Mouse (Mus musculus) liver, adult 2 months (tissue): ENCODE data around the gene Selenok. TPM values are rescaled to one million over a fixed set of nuclear protein-coding genes. Genes with fewer than 3 reads are reported as not detected.

ENCODE experiments used
- DNase-seq: peaks from one replicate; pipeline ENCODE4 v3.0.0-alpha.2; 2011; ENCODE audit warnings: low read depth, low spot score; ENCODE audit errors: extremely low read depth
- H3K27ac ChIP-seq: fragments of 200-500 bp; replicated peaks from 2 replicates; pipeline ENCODE4 v1.5.1; 2012; ENCODE audit warnings: low read depth, mild to moderate bottlenecking, control low read depth, inconsistent platforms, low read length; ENCODE audit not compliant: insufficient read depth
- H3K27me3 ChIP-seq: fragments of 200-500 bp; 2 replicates; pipeline ENCODE4 v1.6.1; 2012; ENCODE audit warnings: mild to moderate bottlenecking, moderate library complexity, low read length, inconsistent platforms; ENCODE audit not compliant: control insufficient read depth, insufficient read depth
- H3K36me3 ChIP-seq: fragments of 200-500 bp; 2 replicates; pipeline ENCODE4 v1.6.1; 2012; ENCODE audit warnings: low read length, inconsistent platforms; ENCODE audit not compliant: control insufficient read depth, insufficient read depth
- H3K4me1 ChIP-seq: fragments of 200-500 bp; 2 replicates; pipeline ENCODE4 v1.6.1; 2011; ENCODE audit warnings: low read length; ENCODE audit not compliant: control insufficient read depth, insufficient read depth
- H3K4me3 ChIP-seq: fragments of 200-500 bp; 2 replicates; pipeline ENCODE4 v1.5.1; 2011; ENCODE audit warnings: low read depth, mild to moderate bottlenecking, control low read depth, low read length, moderate library complexity; ENCODE audit not compliant: insufficient read depth
- H3K79me2 ChIP-seq: fragments of 200-500 bp; 2 replicates; pipeline ENCODE4 v1.6.1; 2012; ENCODE audit warnings: inconsistent platforms, mild to moderate bottlenecking, low read length, moderate library complexity; ENCODE audit not compliant: control insufficient read depth, insufficient read depth
- H3K9ac ChIP-seq: fragments of 200-500 bp; 2 replicates; pipeline ENCODE4 v1.6.1; 2012; ENCODE audit warnings: low read depth, mild to moderate bottlenecking, control low read depth, inconsistent platforms, low read length
- CTCF ChIP-seq: fragments of 200-500 bp; IDR thresholded peaks from 2 replicates; pipeline ENCODE4 v1.5.1; 2011; ENCODE audit warnings: low read depth, low read length, control low read depth
- POLR2A ChIP-seq: fragments of 200-500 bp; IDR thresholded peaks from 2 replicates; pipeline ENCODE4 v1.6.1; 2011; ENCODE audit warnings: low read length, control low read depth; ENCODE audit not compliant: insufficient read depth; ENCODE audit errors: extremely low read depth
- WGBS: fragments of 180-500 bp; shearing (Covaris S2); methylation state at CpG from one replicate; pipeline ENCODE4 v1.1.7; 2018; 5-methylcytosine and 5-hydroxymethylcytosine counted together
- polyA plus RNA-seq: library from polyadenylated mRNA; depleted of rRNA; stranded (reverse); fragments of >200 nt; gene quantifications from 2 replicates; pipeline ENCODE4 v1.2.3, GENCODE M21; 2012
- total RNA-seq: library from RNA; depleted of rRNA; stranded (reverse); fragments of >200 nt; gene quantifications from 2 replicates; pipeline ENCODE4 v1.2.3, GENCODE M21; 2014

The Selenok gene
- total and polyA plus RNA-seq, 2 experiments = 35.8 to 106 TPM

DNA sequence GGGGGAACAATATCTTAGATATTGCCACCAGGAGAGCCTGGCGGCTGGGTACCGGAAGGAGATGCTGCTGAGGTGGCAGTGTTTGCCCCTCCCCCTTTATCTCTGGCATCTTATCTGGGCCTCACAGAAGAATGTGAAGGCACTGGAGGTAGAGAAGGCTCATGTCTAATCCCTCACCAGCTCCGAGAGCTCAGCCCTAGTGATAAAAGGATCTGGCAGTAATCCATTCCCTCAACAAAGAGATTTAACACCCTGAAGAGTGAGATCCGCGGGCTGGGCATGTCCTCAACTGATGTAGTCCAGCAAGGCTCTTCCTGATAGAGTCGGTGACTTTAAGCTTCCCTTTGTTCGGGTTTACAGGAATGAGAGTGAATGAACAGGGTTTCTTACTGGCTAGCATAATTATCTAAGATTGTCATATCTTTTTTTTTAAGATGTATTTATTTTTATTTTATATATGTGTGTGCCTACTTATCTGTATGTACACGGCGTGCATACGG, 27.7 kb upstream of the Selenok start:
- TF ChIP-seq POLR2A = no peak
- TF ChIP-seq CTCF = no peak
- H3K79me2 ChIP-seq = no peaks in the 10 kb centered on the region
- 16% methylated on average over 10 of the region's 10 CpGs for WGBS
- DNase-seq = no peak
- H3K4me3 ChIP-seq = no peak overlapping the region
- H3K36me3 ChIP-seq = no peaks in the 10 kb centered on the region
- H3K27ac ChIP-seq = no peak overlapping the region
- H3K9ac ChIP-seq = no peak overlapping the region
- H3K4me1 ChIP-seq = no peaks in the 10 kb centered on the region
- peaks cover 3% of the 10 kb centered on the region; the same call in 1 of the 2 replicates for H3K27me3 ChIP-seq

DNA sequence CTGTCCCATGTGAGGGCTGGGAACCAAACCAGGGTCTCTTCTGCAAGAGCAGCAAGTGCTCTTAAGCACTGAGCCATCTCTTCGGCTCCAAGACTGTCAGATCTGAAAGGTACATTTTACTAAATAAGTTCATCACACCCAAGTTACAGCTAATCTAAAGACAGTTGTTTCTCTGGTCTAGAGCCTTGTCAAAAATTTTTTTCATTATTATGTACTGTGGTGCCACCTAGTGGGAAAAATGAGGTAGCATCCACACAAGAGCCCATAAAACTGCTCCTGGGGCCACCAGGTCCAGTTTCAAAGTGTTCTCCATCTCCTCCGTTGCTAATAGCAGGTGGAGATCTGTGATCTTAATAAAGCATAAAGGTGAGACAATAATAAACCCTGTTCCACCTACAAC, 27.2 kb upstream of the Selenok start:
- Histone ChIP-seq H3K9ac (no peak overlapping the region), H3K27ac (no peak overlapping the region), H3K79me2 (no peaks in the 10 kb centered on the region), H3K4me3 (no peak overlapping the region), H3K27me3 (peaks cover 3% of the 10 kb centered on the region; the same call in 1 of the 2 replicates), H3K4me1 (no peaks in the 10 kb centered on the region), H3K36me3 (no peaks in the 10 kb centered on the region)
- 10% methylated on average over 2 of the region's 2 CpGs for WGBS
- peak; percentile 43 for DNase-seq
- TF ChIP-seq CTCF = no peak
- no peak for TF ChIP-seq POLR2A

DNA sequence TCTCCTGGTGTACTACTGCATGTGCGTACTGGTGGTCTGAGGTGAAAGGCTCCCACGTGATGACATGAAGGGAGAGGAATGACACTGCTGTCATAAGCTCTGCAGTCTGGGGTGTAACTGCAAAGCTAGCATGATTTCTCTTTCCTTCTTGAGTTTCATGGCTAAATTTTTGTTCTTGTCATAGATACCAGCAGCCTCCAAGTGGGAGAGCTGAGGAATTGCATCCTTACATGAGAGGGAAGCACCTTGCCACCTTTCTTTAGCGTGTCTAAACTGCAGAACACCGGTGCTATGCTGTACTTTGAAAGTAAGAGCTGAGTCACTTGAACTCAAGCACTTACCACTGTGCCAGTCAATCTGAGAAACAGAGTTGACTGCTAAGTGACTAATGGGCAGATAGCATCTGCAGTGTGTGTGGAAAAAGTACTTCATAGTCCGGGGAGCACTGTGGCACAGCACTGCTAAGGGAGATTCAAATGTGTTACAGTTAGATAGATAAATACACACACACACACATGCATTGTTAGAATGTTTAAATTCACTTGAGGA, 21.3 kb upstream of the Selenok start:
- H3K36me3 ChIP-seq = no peaks in the 10 kb centered on the region
- peaks cover 6% of the 10 kb centered on the region; the same call in 1 of the 2 replicates for H3K27me3 ChIP-seq
- no peak overlapping the region for H3K9ac ChIP-seq
- H3K4me1 ChIP-seq = no peaks in the 10 kb centered on the region
- TF ChIP-seq CTCF (no peak), POLR2A (no peak)
- H3K79me2 ChIP-seq = no peaks in the 10 kb centered on the region
- H3K4me3 ChIP-seq = no peak overlapping the region
- H3K27ac ChIP-seq = no peak overlapping the region
- WGBS = 80% methylated on average over 5 of the region's 5 CpGs
- no peak for DNase-seq

DNA sequence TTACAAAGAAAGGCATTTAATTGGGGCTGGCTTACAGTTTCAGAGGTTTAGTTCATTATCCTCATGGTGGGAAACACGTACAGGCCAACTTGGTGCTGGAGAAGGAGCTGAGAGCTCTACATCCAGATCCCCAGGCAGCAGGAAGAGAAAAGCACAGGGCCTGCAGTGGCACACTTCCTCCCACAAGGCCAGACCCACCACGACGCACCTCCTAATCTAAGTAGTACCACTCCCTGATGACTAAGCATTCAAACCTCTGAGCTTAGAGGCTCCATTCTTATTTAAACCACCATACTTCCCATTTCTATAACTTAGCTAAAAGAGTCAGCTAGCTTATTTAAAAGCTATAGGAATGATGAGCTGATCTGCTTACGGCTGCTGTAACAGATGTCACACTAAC, 17.3 kb upstream of the Selenok start:
- Histone ChIP-seq H3K36me3 (no peaks in the 10 kb centered on the region), H3K9ac (no peak overlapping the region), H3K79me2 (no peaks in the 10 kb centered on the region), H3K27me3 (0 out of 2 replicates have a peak, but pooled peaks cover 3% of the 10 kb centered on the region), H3K4me3 (no peak overlapping the region), H3K27ac (no peak overlapping the region), H3K4me1 (no peaks in the 10 kb centered on the region)
- TF ChIP-seq CTCF (no peak), POLR2A (no peak)
- WGBS = 82% methylated on average over 4 of the region's 4 CpGs
- no peak for DNase-seq

DNA sequence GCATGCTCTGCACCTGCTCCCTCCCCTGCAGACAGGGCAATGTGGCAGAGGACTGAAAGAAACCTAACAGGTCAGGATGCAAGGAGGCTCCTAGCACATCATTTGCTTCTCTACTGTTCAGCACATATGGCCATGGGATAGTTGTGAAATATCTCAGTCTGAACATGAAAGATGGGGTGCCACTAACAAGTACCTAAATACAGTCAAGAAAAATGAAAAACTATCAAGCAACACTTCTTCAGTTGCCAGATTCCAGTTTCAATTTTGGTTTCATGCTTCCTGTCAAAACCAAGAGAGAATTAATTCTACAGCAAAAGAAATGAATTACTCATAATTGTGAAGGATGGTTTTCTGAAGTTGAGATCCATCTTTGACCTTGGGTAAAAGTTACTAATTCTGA, 10.7 kb upstream of the Selenok start:
- Histone ChIP-seq H3K79me2 (no peaks in the 10 kb centered on the region), H3K36me3 (no peaks in the 10 kb centered on the region), H3K9ac (no peak overlapping the region), H3K27ac (no peak overlapping the region), H3K27me3 (no peaks in the 10 kb centered on the region), H3K4me1 (no peaks in the 10 kb centered on the region), H3K4me3 (no peak overlapping the region)
- TF ChIP-seq CTCF = no peak
- TF ChIP-seq POLR2A = no peak
- no peak for DNase-seq

DNA sequence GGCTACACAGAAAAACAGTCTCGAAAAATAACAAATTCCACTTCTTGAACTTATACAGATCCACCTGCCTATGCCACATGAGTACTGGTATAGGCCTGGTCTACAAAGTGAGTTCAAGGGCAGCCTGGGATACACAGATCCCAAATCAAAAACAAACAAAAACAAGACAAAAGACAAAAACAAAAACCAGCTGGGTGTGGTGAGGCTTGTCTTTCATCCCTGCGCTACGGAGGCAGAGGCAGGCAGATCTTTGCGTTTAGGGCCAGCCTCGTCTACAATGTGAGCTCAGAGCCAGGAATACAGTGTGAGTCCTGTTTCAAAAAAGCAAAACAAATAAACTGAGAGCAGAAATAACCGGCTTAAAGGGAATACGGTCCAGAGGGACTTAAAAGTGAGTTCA, 497 bp upstream of the Selenok start:
- H3K27ac ChIP-seq = peak overlapping the region; percentile 68
- H3K27me3 ChIP-seq = no peaks in the 10 kb centered on the region
- TF ChIP-seq CTCF (no peak), POLR2A (no peak)
- peaks cover 24% of the 10 kb centered on the region for H3K36me3 ChIP-seq
- DNase-seq = no peak
- 43% methylated on average over 7 of the region's 7 CpGs for WGBS
- H3K79me2 ChIP-seq = peaks cover 9% of the 10 kb centered on the region; the same call in 1 of the 2 replicates
- peaks cover 12% of the 10 kb centered on the region for H3K4me1 ChIP-seq
- H3K4me3 ChIP-seq = peak overlapping the region; percentile 57
- H3K9ac ChIP-seq = peak overlapping the region; percentile 72
